Mouse (Mus musculus) forebrain, embryonic 10.5 days (tissue): ENCODE results near the gene Ldb2. TPM values are rescaled to one million over a fixed set of nuclear protein-coding genes. Genes with fewer than 3 reads are reported as not detected.

Experiments used
- DNase-seq: peaks from one replicate; pipeline ENCODE4 v3.0.0-alpha.2; 2017; ENCODE audit warnings: low spot score; ENCODE audit errors: extremely low spot score
- H3K27ac ChIP-seq: fragments of 300-500 bp; sonication (generic); 2 replicates; pipeline ENCODE4 v1.5.1; 2016; ENCODE audit warnings: mild to moderate bottlenecking
- H3K27me3 ChIP-seq: fragments of 300-500 bp; sonication (generic); 2 replicates; pipeline ENCODE4 v1.6.1; 2016; ENCODE audit warnings: mild to moderate bottlenecking; ENCODE audit not compliant: poor library complexity, severe bottlenecking
- H3K36me3 ChIP-seq: fragments of 300-500 bp; sonication (generic); replicated peaks from 2 replicates; pipeline ENCODE4 v1.6.1; 2016; ENCODE audit warnings: mild to moderate bottlenecking, moderate library complexity
- H3K4me1 ChIP-seq: fragments of 300-500 bp; sonication (generic); 2 replicates; pipeline ENCODE4 v1.6.1; 2016
- H3K4me3 ChIP-seq: fragments of 300-500 bp; sonication (generic); 2 replicates; pipeline ENCODE4 v1.5.1; 2016; ENCODE audit warnings: mild to moderate bottlenecking, moderate library complexity
- H3K9me3 ChIP-seq: fragments of 300-500 bp; sonication (generic); 2 replicates; pipeline ENCODE4 v1.6.1; 2016; ENCODE audit warnings: mild to moderate bottlenecking, moderate library complexity
- WGBS: fragments of 180-500 bp; shearing (Covaris S2); methylation state at CpG from one replicate; pipeline ENCODE4 v1.1.7; 2016; 5-methylcytosine and 5-hydroxymethylcytosine counted together
- polyA plus RNA-seq: library from polyadenylated mRNA; unstranded; fragments of >200 nt; fragmentation: Nextera tagmentation; extraction: Ambion mirVana; gene quantifications from 2 replicates; pipeline ENCODE4 v1.2.1, GENCODE M21; 2016

Gene Ldb2
- polyA plus RNA-seq, 1 experiment from 2014 or later: 10.5 TPM

DNA sequence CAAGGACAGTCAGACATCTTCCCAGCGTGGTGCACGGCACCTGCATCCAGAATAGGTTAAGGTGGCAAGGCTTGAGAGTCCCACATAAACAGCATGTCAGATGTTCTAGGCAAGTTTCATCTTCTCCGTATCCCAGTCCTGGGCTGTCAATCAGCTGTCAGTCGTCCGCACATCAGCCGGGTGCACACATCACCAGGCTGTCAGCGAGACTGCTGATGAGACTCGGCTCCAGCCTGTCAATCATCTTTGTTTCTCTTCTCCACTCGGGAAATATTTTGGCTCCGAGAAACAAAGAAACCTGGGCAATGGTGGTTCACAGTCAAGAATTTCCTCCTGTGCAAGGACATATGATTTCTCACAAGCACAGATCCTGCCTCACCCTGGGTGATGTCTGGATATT is 132.1 kb downstream of the Ldb2 start:
- no peak overlapping the region for H3K27ac ChIP-seq
- H3K4me1 ChIP-seq: 0 out of 2 replicates have a peak, but pooled peaks cover 3% of the 10 kb centered on the region
- no peaks in the 10 kb centered on the region for H3K36me3 ChIP-seq
- 90% methylated on average over 10 of the region's 10 CpGs for WGBS
- H3K4me3 ChIP-seq: no peak overlapping the region
- H3K27me3 ChIP-seq: no peaks in the 10 kb centered on the region
- no peaks in the 10 kb centered on the region for H3K9me3 ChIP-seq
- no peak for DNase-seq

DNA sequence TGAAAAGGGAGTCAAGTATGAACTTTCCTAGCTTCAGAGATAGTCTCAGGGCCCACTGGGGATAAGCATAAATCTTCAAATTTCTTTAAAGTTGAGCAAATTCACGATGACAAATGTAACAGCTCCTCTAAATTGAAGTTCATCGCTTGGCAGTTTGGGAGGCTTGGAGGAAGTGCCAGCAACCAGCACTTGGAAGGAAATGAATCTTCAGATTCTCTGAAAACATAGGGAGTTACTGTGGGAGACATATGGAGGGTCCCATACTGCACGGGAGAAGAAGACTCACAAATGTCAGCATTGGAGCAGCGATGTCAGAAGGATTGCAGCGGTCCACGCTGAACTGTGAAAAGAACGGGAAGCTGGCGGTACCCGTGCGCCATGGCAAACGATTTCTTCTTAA is 139.8 kb downstream of the Ldb2 start:
- DNase-seq: no peak
- H3K36me3 ChIP-seq: no peaks in the 10 kb centered on the region
- no peak overlapping the region for H3K27ac ChIP-seq
- H3K4me3 ChIP-seq: no peak overlapping the region
- peaks cover 9% of the 10 kb centered on the region for H3K27me3 ChIP-seq
- peaks cover 5% of the 10 kb centered on the region for H3K4me1 ChIP-seq
- 93% methylated on average over 11 of the region's 11 CpGs for WGBS
- no peaks in the 10 kb centered on the region for H3K9me3 ChIP-seq

DNA sequence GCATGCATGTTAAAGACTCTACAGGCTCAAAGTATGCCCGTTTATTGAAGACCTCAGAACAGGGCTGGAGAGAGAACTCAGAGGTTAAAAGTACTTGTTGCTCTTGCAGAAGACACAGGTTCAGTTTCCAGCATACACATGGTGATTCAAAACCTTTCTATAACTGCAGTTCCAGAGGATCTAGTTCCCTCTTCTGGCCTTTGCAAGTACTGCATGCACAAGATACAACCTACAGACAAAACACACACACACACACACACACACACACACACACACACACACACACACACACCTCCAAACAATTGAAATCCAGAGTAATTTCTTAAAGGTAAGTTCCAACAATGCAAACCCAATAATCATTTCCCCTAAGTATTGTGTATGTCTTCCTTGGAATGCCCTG is 142.8 kb downstream of the Ldb2 start:
- 94% methylated on average over 1 of the region's 1 CpGs for WGBS
- Histone ChIP-seq H3K4me1 (peaks cover 16% of the 10 kb centered on the region), H3K4me3 (no peak overlapping the region), H3K27me3 (peaks cover 9% of the 10 kb centered on the region), H3K27ac (no peak overlapping the region), H3K9me3 (no peaks in the 10 kb centered on the region), H3K36me3 (no peaks in the 10 kb centered on the region)
- no peak for DNase-seq

DNA sequence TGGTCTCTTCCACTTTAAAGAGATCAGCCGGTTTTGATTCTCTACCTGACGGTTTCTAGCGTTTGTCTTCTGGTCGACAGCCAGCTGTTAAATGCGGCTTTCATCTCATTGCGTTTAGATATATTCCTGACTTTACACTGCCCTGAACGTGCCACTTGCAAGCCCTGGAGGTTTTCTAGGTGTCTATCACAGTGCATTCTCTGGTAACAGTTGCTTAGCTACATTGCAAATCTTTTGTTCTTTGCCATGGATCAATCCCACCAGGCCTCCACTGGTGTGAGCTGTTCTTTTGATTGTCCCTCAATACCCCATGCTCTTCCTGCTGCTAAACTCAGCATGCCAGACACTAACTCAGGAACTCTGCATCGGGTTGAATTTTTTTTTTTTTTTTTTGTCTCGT is 145.1 kb downstream of the Ldb2 start:
- DNase-seq: no peak
- no peak overlapping the region for H3K27ac ChIP-seq
- H3K4me3 ChIP-seq: no peak overlapping the region

GRCm38 (mm10) chr5:44646842-44647190 is 152.7 kb downstream of the Ldb2 start:
- H3K4me3 ChIP-seq: no peak overlapping the region
- DNase-seq: no peak

More for the DNA sequence above, 145.1 kb downstream of the Ldb2 start:
- H3K9me3 ChIP-seq: no peaks in the 10 kb centered on the region
- no peaks in the 10 kb centered on the region for H3K36me3 ChIP-seq
- H3K27me3 ChIP-seq: peaks cover 9% of the 10 kb centered on the region
- 32% methylated on average over 9 of the region's 9 CpGs for WGBS
- H3K4me1 ChIP-seq: peaks cover 19% of the 10 kb centered on the region

GRCm38 (mm10) chr5:44645952-44646841 is 153.3 kb downstream of the Ldb2 start:
- Histone ChIP-seq H3K27me3 (no peaks in the 10 kb centered on the region), H3K4me1 (peaks cover 55% of the 10 kb centered on the region), H3K9me3 (no peaks in the 10 kb centered on the region), H3K4me3 (no peak overlapping the region), H3K36me3 (no peaks in the 10 kb centered on the region), H3K27ac (peak overlapping the region; percentile 46)
- 76% methylated on average over 4 of the region's 4 CpGs for WGBS
- no peak for DNase-seq

More at GRCm38 (mm10) chr5:44646842-44647190, 152.7 kb downstream of the Ldb2 start:
- H3K36me3 ChIP-seq: no peaks in the 10 kb centered on the region
- H3K4me1 ChIP-seq: peaks cover 55% of the 10 kb centered on the region
- H3K27me3 ChIP-seq: no peaks in the 10 kb centered on the region
- peak overlapping the region; percentile 46 for H3K27ac ChIP-seq
- H3K9me3 ChIP-seq: no peaks in the 10 kb centered on the region
- WGBS: 57% methylated on average over 2 of the region's 2 CpGs

DNA sequence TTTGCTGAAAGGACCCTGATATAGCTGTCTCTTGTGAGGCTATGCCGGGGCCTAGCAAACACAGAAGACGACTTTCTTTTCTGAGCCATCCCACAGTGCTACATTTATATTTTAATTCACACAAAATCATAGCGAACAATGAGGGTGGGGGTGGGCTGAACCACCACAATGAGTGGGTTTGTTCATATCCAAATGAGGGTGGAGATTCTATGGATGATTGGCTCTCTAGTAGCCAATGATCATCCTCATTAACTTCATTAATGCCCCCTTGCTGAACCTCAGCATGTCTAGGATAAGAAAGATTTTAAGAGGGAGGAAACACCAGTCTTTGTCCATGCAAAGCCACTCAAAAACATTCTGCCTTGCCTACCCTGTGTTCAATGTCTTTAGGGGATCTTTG is 156.4 kb downstream of the Ldb2 start:
- Histone ChIP-seq H3K9me3 (no peaks in the 10 kb centered on the region), H3K27me3 (no peaks in the 10 kb centered on the region), H3K27ac (no peak overlapping the region), H3K4me1 (peaks cover 39% of the 10 kb centered on the region), H3K36me3 (no peaks in the 10 kb centered on the region), H3K4me3 (no peak overlapping the region)
- no peak for DNase-seq
- WGBS: 54% methylated on average over 3 of the region's 3 CpGs

GRCm38 (mm10) chr5:44641060-44641459 is 158.4 kb downstream of the Ldb2 start:
- 87% methylated on average over 4 of the region's 4 CpGs for WGBS
- no peak overlapping the region for H3K27ac ChIP-seq
- no peaks in the 10 kb centered on the region for H3K27me3 ChIP-seq

DNA sequence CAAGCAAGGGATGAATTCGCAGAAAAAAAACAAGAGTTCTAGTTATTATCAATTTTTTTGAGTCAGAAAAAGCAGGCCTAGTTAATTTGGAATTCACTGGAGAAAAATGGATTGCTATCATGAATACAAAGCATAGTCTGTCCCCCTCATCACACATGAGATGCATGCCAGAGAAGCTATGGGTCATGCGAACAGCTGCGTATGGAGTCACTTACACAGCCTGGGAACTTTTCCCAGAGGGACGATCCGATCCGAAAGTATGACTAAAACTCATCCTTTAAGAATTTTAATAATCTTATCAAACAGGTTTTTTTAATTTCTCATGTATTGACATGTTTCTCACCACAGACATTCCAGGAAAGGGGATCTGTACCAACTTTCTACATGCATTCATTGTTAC is 163.9 kb downstream of the Ldb2 start:
- Histone ChIP-seq H3K36me3 (no peaks in the 10 kb centered on the region), H3K4me3 (no peak overlapping the region), H3K27ac (no peak overlapping the region), H3K4me1 (no peaks in the 10 kb centered on the region), H3K27me3 (no peaks in the 10 kb centered on the region), H3K9me3 (no peaks in the 10 kb centered on the region)
- 90% methylated on average over 6 of the region's 6 CpGs for WGBS
- no peak for DNase-seq

More at GRCm38 (mm10) chr5:44641060-44641459, 158.4 kb downstream of the Ldb2 start:
- no peak overlapping the region for H3K4me3 ChIP-seq
- H3K36me3 ChIP-seq: no peaks in the 10 kb centered on the region
- no peaks in the 10 kb centered on the region for H3K9me3 ChIP-seq
- no peak for DNase-seq
- peaks cover 19% of the 10 kb centered on the region for H3K4me1 ChIP-seq

DNA sequence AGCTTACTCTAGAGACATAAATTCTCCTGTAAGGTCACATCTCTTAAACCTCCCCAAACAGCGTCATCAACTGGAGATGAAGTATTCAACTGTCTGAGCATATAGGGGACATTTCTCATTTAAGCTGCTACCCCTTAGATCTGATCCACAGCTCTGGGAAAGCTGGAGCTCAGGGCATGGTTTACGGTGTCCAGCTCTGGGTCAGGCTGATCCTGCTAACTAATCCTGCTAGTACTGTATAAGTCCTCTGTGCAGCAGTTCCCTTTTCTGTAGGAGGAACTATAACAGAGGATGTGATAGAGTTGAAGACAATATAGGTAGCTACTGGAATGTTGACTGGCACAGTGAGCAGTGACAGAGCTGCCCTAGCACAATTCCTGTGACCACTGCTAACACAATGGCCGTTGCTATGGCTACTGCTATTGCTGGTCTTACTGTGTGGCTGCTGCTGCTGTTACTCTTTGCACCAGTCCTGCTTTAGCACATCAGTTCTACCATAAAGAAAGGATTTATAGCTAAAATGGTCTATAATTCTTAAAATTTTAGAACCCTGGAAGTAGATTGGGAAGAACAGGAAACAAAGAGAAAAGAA is 170.3 kb downstream of the Ldb2 start:
- WGBS: 78% methylated on average over 3 of the region's 3 CpGs
- Histone ChIP-seq H3K27me3 (no peaks in the 10 kb centered on the region), H3K4me3 (no peak overlapping the region), H3K27ac (no peak overlapping the region), H3K4me1 (peaks cover 23% of the 10 kb centered on the region), H3K9me3 (no peaks in the 10 kb centered on the region), H3K36me3 (no peaks in the 10 kb centered on the region)
- DNase-seq: no peak

DNA sequence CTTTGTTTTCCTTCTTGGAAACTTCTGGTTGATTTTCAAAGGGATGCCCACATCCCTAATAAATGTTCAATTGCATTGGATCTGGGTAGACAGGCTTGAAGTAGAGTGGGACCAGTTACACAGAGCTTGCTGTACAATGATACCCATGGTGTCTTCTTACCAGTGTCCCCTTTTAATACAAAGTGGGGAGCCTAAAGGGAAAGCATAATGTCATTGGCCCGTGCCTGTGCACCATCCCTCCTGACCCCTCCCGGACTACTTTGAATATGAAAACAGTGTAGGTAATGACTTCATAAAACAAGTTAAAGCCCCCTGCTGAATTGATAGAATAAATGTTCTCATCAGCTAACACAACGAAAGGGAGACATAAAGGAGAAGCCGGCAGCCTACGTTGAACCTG is 172.0 kb downstream of the Ldb2 start:
- Histone ChIP-seq H3K27ac (no peak overlapping the region), H3K4me1 (peaks cover 23% of the 10 kb centered on the region), H3K36me3 (no peaks in the 10 kb centered on the region), H3K4me3 (no peak overlapping the region), H3K9me3 (no peaks in the 10 kb centered on the region), H3K27me3 (no peaks in the 10 kb centered on the region)
- DNase-seq: no peak
- WGBS: 79% methylated on average over 5 of the region's 5 CpGs

DNA sequence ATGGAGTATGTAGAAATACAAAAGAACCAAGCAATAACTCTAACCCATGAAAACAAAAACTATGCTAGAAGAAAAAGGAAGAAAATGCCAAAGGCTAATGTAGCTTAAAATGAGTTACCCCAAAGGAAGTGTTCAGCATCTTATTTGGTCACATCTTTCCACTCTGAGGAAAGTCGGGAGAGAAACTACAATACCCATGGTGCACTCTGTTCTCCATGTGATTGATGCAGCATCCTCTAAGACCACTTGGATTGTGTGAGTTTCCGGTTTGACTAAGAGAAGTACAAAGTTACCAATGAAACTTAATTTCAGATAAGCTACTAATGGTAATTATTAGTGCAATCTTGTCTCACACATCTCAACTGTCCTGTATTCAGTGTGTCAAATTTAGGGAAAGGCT is 172.6 kb downstream of the Ldb2 start:
- 83% methylated on average over 2 of the region's 2 CpGs for WGBS
- DNase-seq: no peak

GRCm38 (mm10) chr5:44626114-44626513 is 173.4 kb downstream of the Ldb2 start:
- Histone ChIP-seq H3K36me3 (no peaks in the 10 kb centered on the region), H3K27ac (no peak overlapping the region)
- WGBS: 86% methylated on average over 2 of the region's 2 CpGs

More for the DNA sequence above, 172.6 kb downstream of the Ldb2 start:
- Histone ChIP-seq H3K27ac (no peak overlapping the region), H3K27me3 (no peaks in the 10 kb centered on the region), H3K9me3 (no peaks in the 10 kb centered on the region), H3K4me3 (no peak overlapping the region), H3K36me3 (no peaks in the 10 kb centered on the region), H3K4me1 (peaks cover 23% of the 10 kb centered on the region)

More at GRCm38 (mm10) chr5:44626114-44626513, 173.4 kb downstream of the Ldb2 start:
- Histone ChIP-seq H3K4me3 (no peak overlapping the region), H3K9me3 (no peaks in the 10 kb centered on the region), H3K4me1 (peaks cover 23% of the 10 kb centered on the region), H3K27me3 (no peaks in the 10 kb centered on the region)
- no peak for DNase-seq
